Mouse (Mus musculus): ENCODE measurements around the gene Bsg. TPM values are rescaled to one million over a fixed set of nuclear protein-coding genes. Genes with fewer than 3 reads are reported as not detected.

Bsg gene
- polyA plus RNA-seq, 1 experiment from 2014 or later = 930 TPM

GRCm38 (mm10) chr10:79688720-79689119, 15.6 kb upstream of the Bsg start, which contains the start of gene Gzmm:
Gene Gzmm (plus strand): TSS chr10:79689020.
- Histone ChIP-seq H3K4me3 (replicated peaks; ENCODE audit: low read length) (no peak within 1 kb of the TSS), H3K27ac (no peak within 1 kb of the TSS), H3K9ac (no peak within 1 kb of the TSS), H3K36me3 (replicated peaks; ENCODE audit: control insufficient read depth, insufficient read depth) (peaks cover 50% of the 10 kb centered on the region), H3K27me3 (ENCODE audit: control insufficient read depth, insufficient read depth, low read length) (no peaks in the 10 kb centered on the region), H3K9me3 (ENCODE audit: control insufficient read depth, low read length) (peaks cover 4% of the 10 kb centered on the region; the same call in 1 of the 2 replicates), H3K4me2 (replicated peaks) (no peak within 1 kb of the TSS), H3K4me1 (replicated peaks; ENCODE audit: control insufficient read depth, insufficient read depth, low read length) (peaks cover 1% of the 10 kb centered on the region)
- 82% methylated on average over 4 of the region's 4 CpGs for WGBS
- ATAC-seq (ENCODE audit: low FRiP score) (no peak), DNase-seq (ENCODE audit: low spot score) (no peak)

GRCm38 (mm10) chr10:79689178-79689577, 15.1 kb upstream of the Bsg start:
- peaks cover 4% of the 10 kb centered on the region; the same call in 1 of the 2 replicates for H3K9me3 ChIP-seq (ENCODE audit: control insufficient read depth, low read length)
- no peak overlapping the region for H3K4me3 ChIP-seq (replicated peaks; ENCODE audit: low read length)
- DNase-seq (ENCODE audit: low spot score) = no peak
- peaks cover 50% of the 10 kb centered on the region for H3K36me3 ChIP-seq (replicated peaks; ENCODE audit: control insufficient read depth, insufficient read depth)
- no peak overlapping the region for H3K27ac ChIP-seq
- H3K27me3 ChIP-seq (ENCODE audit: control insufficient read depth, insufficient read depth, low read length) = no peaks in the 10 kb centered on the region
- 92% methylated on average over 3 of the region's 3 CpGs for WGBS
- H3K4me2 ChIP-seq (replicated peaks) = no peak overlapping the region
- ATAC-seq (ENCODE audit: low FRiP score) = no peak
- no peak overlapping the region for H3K9ac ChIP-seq
- H3K4me1 ChIP-seq (replicated peaks; ENCODE audit: control insufficient read depth, insufficient read depth, low read length) = no peaks in the 10 kb centered on the region

DNA sequence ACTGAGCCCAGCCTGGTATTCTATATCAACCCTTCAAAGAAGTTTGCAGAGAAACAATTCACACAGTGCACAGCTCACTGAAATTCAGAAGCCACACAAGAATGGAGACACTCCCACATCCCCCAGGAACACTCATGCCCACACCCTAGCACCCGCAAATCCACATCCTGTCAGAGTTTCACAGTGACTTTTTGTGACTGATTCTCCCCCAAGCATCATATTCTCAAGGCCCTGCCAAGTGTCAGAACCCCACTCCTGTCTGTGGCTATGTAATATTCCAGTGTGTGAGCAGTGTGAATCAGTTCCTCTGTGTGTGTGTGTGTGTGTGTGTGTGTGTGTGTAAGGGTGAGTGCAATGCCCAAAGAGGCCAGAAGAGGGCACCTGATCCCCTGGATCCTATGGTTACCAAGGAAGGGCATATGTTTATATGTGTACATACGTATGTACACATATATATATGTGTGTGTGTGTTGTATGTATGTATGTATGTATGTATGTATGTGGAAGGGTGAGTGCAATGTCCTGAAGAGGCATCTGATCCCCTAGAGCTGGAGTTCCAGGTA, 12.2 kb upstream of the Bsg start:
- Histone ChIP-seq H3K4me3 (replicated peaks; ENCODE audit: low read length) (no peak overlapping the region), H3K27me3 (ENCODE audit: control insufficient read depth, insufficient read depth, low read length) (no peaks in the 10 kb centered on the region), H3K27ac (no peak overlapping the region), H3K9ac (no peak overlapping the region), H3K9me3 (ENCODE audit: control insufficient read depth, low read length) (peaks cover 4% of the 10 kb centered on the region; the same call in 1 of the 2 replicates), H3K36me3 (replicated peaks; ENCODE audit: control insufficient read depth, insufficient read depth) (peaks cover 22% of the 10 kb centered on the region), H3K4me1 (replicated peaks; ENCODE audit: control insufficient read depth, insufficient read depth, low read length) (no peaks in the 10 kb centered on the region), H3K4me2 (replicated peaks) (no peak overlapping the region)
- WGBS = 98% methylated on average over 2 of the region's 2 CpGs
- ATAC-seq (ENCODE audit: low FRiP score) (no peak), DNase-seq (ENCODE audit: low spot score) (no peak)

- Histone ChIP-seq H3K9me3 (ENCODE audit: control insufficient read depth, low read length) (peaks cover 4% of the 10 kb centered on the region; the same call in 1 of the 2 replicates), H3K9ac (no peak overlapping the region), H3K4me1 (replicated peaks; ENCODE audit: control insufficient read depth, insufficient read depth, low read length) (no peaks in the 10 kb centered on the region), H3K4me3 (replicated peaks; ENCODE audit: low read length) (no peak overlapping the region), H3K4me2 (replicated peaks) (no peak overlapping the region), H3K36me3 (replicated peaks; ENCODE audit: control insufficient read depth, insufficient read depth) (peaks cover 6% of the 10 kb centered on the region), H3K27me3 (ENCODE audit: control insufficient read depth, insufficient read depth, low read length) (no peaks in the 10 kb centered on the region), H3K27ac (no peak overlapping the region)
- 81% methylated on average over 12 of the region's 12 CpGs for WGBS
- no peak for DNase-seq (ENCODE audit: low spot score)
- ATAC-seq (ENCODE audit: low FRiP score) = no peak
These were observed 10.5 kb upstream of the Bsg start for GRCm38 (mm10) chr10:79693580-79694378.

DNA sequence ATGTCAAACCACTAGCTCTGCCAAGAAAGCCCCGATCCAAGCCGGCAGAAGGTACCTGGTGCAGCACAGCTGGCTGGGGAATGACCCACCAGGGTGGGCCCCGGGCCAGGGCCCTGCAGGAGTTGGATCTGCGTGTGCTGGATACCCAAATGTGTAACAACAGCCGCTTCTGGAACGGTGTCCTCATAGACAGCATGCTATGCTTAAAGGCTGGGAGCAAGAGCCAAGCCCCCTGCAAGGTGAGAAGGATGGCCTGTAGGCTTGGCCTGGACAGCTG, 10.0 kb upstream of the Bsg start:
- Histone ChIP-seq H3K4me1 (replicated peaks; ENCODE audit: control insufficient read depth, insufficient read depth, low read length) (no peaks in the 10 kb centered on the region), H3K9me3 (ENCODE audit: control insufficient read depth, low read length) (peaks cover 4% of the 10 kb centered on the region; the same call in 1 of the 2 replicates), H3K36me3 (replicated peaks; ENCODE audit: control insufficient read depth, insufficient read depth) (peaks cover under 1% of the 10 kb centered on the region), H3K27ac (no peak overlapping the region), H3K4me3 (replicated peaks; ENCODE audit: low read length) (no peak overlapping the region), H3K27me3 (ENCODE audit: control insufficient read depth, insufficient read depth, low read length) (no peaks in the 10 kb centered on the region), H3K4me2 (replicated peaks) (no peak overlapping the region), H3K9ac (no peak overlapping the region)
- ATAC-seq (ENCODE audit: low FRiP score) (no peak), DNase-seq (ENCODE audit: low spot score) (no peak)
- 85% methylated on average over 6 of the region's 6 CpGs for WGBS

- DNase-seq (ENCODE audit: low spot score) (no peak), ATAC-seq (ENCODE audit: low FRiP score) (no peak)
- Histone ChIP-seq H3K9me3 (ENCODE audit: control insufficient read depth, low read length) (peaks cover 4% of the 10 kb centered on the region; the same call in 1 of the 2 replicates), H3K4me3 (replicated peaks; ENCODE audit: low read length) (no peak overlapping the region), H3K27me3 (ENCODE audit: control insufficient read depth, insufficient read depth, low read length) (no peaks in the 10 kb centered on the region), H3K27ac (no peak overlapping the region), H3K4me2 (replicated peaks) (no peak overlapping the region), H3K9ac (no peak overlapping the region), H3K36me3 (replicated peaks; ENCODE audit: control insufficient read depth, insufficient read depth) (no peaks in the 10 kb centered on the region), H3K4me1 (replicated peaks; ENCODE audit: control insufficient read depth, insufficient read depth, low read length) (no peaks in the 10 kb centered on the region)
- 71% methylated on average over 13 of the region's 13 CpGs for WGBS
These were observed 8.8 kb upstream of the Bsg start for GRCm38 (mm10) chr10:79695231-79696128.

GRCm38 (mm10) chr10:79696129-79696651, 8.1 kb upstream of the Bsg start:
- peak overlapping the region; percentile 47 for H3K27ac ChIP-seq
- no peaks in the 10 kb centered on the region for H3K27me3 ChIP-seq (ENCODE audit: control insufficient read depth, insufficient read depth, low read length)
- H3K36me3 ChIP-seq (replicated peaks; ENCODE audit: control insufficient read depth, insufficient read depth) = no peaks in the 10 kb centered on the region
- ATAC-seq (ENCODE audit: low FRiP score) (no peak), DNase-seq (ENCODE audit: low spot score) (no peak)
- 74% methylated on average over 9 of the region's 9 CpGs for WGBS
- no peak overlapping the region for H3K4me2 ChIP-seq (replicated peaks)
- H3K4me3 ChIP-seq (replicated peaks; ENCODE audit: low read length) = no peak overlapping the region
- H3K9ac ChIP-seq = no peak overlapping the region
- H3K4me1 ChIP-seq (replicated peaks; ENCODE audit: control insufficient read depth, insufficient read depth, low read length) = no peaks in the 10 kb centered on the region
- H3K9me3 ChIP-seq (ENCODE audit: control insufficient read depth, low read length) = peaks cover 4% of the 10 kb centered on the region; the same call in 1 of the 2 replicates

GRCm38 (mm10) chr10:79697916-79698315, 6.4 kb upstream of the Bsg start:
- no peak for ATAC-seq (ENCODE audit: low FRiP score)
- WGBS = 77% methylated on average over 6 of the region's 6 CpGs

GRCm38 (mm10) chr10:79698459-79698858, 5.8 kb upstream of the Bsg start:
- no peak overlapping the region for H3K4me3 ChIP-seq (replicated peaks; ENCODE audit: low read length)
- no peaks in the 10 kb centered on the region for H3K36me3 ChIP-seq (replicated peaks; ENCODE audit: control insufficient read depth, insufficient read depth)
- DNase-seq (ENCODE audit: low spot score) (no peak), ATAC-seq (ENCODE audit: low FRiP score) (no peak)
- no peak overlapping the region for H3K9ac ChIP-seq
- H3K27me3 ChIP-seq (ENCODE audit: control insufficient read depth, insufficient read depth, low read length) = no peaks in the 10 kb centered on the region
- H3K4me1 ChIP-seq (replicated peaks; ENCODE audit: control insufficient read depth, insufficient read depth, low read length) = no peaks in the 10 kb centered on the region
- WGBS = 94% methylated on average over 6 of the region's 6 CpGs
- no peak overlapping the region for H3K4me2 ChIP-seq (replicated peaks)
- no peaks in the 10 kb centered on the region for H3K9me3 ChIP-seq (ENCODE audit: control insufficient read depth, low read length)
- no peak overlapping the region for H3K27ac ChIP-seq

More at GRCm38 (mm10) chr10:79697916-79698315, 6.4 kb upstream of the Bsg start:
- Histone ChIP-seq H3K36me3 (replicated peaks; ENCODE audit: control insufficient read depth, insufficient read depth) (no peaks in the 10 kb centered on the region), H3K4me1 (replicated peaks; ENCODE audit: control insufficient read depth, insufficient read depth, low read length) (no peaks in the 10 kb centered on the region), H3K4me2 (replicated peaks) (no peak overlapping the region), H3K9ac (no peak overlapping the region), H3K9me3 (ENCODE audit: control insufficient read depth, low read length) (no peaks in the 10 kb centered on the region), H3K4me3 (replicated peaks; ENCODE audit: low read length) (no peak overlapping the region), H3K27me3 (ENCODE audit: control insufficient read depth, insufficient read depth, low read length) (no peaks in the 10 kb centered on the region), H3K27ac (no peak overlapping the region)
- DNase-seq (ENCODE audit: low spot score) = no peak

Measured in hindbrain, embryonic 14.5 days (tissue).